Mouse (Mus musculus) liver, postnatal 0 days (tissue): ENCODE data around the gene Ano10.

Experiments used
- CTCF ChIP-seq: sonication (generic); IDR thresholded peaks from 2 replicates; pipeline ENCODE4 v1.5.1; 2016; ENCODE audit warnings: antibody characterized with exemption, low read depth
- EP300 ChIP-seq: IDR thresholded peaks from 2 replicates; pipeline ENCODE4 v1.6.1; 2016; ENCODE audit warnings: antibody characterized with exemption, low read depth, mild to moderate bottlenecking

DNA sequence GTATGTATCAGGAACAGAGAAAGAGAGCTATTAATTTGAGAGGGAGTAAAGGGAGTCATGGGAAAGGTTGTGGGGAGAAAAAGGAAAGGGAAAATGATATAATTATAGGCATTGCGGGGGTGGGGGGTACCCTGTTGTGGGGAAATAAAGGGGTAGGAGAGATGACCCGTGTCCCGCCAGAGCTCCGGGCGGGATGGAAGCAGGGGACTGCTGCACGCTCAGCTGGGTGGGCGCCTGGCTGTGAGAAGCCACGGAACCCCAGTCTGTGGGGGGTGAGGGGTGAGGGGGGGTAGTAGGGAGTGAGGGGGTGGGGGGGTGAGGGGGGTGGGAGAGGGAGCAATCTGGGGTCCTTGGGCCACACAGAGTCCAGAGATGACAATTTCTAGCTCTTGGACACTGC lies 167.4 kb downstream of the Ano10 start:
- TF ChIP-seq CTCF (no peak), EP300 (no peak)
